Mouse (Mus musculus): ENCODE measurements around the gene Cox19. TPM values are rescaled to one million over a fixed set of nuclear protein-coding genes. Genes with fewer than 3 reads are reported as not detected.

The Cox19 gene
- polyA plus RNA-seq, 1 experiment, result 46.7 TPM

GRCm38 (mm10) chr5:139364911-139365571, 13.8 kb upstream of the Cox19 start:
- no peaks in the 10 kb centered on the region for H3K4me1 ChIP-seq (ENCODE audit: control insufficient read depth, insufficient read depth, low read length)
- TF ChIP-seq CTCF (IDR thresholded peaks at IDR 0.05; ENCODE audit: borderline replicate concordance, insufficient read depth, low read length) (no peak), POLR2A (IDR thresholded peaks at IDR 0.05; ENCODE audit: low read depth, low read length) (no peak)
- H3K27ac ChIP-seq (ENCODE audit: insufficient read depth, low read length), result no peak overlapping the region
- no peak overlapping the region for H3K4me3 ChIP-seq (ENCODE audit: insufficient read depth, low read length)

DNA sequence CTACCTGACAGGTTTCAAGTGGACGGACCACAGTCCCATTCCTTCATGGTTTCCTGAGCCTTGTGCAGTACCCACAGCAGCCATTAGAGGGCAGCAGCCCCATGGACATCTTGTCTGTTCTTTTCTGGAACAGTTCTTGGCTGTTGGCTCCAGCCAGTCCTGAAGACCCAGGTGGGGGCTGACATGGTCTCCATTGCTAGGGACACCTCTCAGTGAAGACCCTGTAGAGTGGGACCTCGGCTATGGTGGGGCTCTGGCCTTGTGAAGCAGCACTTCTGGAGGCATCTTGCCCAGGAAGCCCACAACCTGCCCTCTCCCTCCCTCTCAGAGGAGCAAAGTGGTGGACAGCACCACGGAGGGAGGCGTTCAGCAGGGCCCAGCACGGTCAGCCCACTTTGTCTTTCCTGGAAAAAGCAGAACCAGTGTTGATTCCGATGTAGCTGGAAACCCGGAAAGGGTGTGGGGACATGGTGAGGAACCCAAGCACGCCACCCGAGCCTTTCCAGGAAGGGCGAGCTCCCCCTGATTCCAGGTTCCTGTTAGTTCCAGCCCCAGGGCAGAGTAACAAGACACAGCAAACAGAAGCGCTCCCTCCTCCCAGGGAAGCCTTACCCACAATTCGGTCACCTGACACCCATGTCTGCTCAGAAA, 13.2 kb upstream of the Cox19 start:
- Histone ChIP-seq H3K4me3 (ENCODE audit: insufficient read depth, low read length) (no peak overlapping the region), H3K4me1 (ENCODE audit: control insufficient read depth, insufficient read depth, low read length) (no peaks in the 10 kb centered on the region), H3K27ac (ENCODE audit: insufficient read depth, low read length) (no peak overlapping the region)
- TF ChIP-seq POLR2A (IDR thresholded peaks at IDR 0.05; ENCODE audit: low read depth, low read length) (no peak), CTCF (IDR thresholded peaks at IDR 0.05; ENCODE audit: borderline replicate concordance, insufficient read depth, low read length) (peak; percentile 94)

DNA sequence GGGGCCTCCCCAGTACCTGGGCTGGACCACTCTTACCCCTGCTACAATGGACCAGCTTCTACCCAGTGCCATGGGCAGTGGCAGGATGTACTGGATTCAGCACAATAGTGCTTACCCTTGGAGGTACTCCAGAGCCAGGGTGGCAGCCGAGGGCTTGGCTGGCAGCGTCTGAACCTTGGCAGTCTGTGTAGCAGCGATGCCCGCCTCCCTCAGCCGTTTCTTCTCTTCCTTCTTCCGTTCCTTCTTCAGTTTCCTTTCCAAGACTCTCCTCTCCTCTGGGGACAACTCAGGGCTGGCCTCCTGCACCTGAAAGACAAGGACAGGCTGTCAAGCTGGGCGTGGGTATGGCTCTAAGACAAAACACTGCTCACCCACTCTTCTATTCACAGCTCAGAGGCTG, 12.6 kb upstream of the Cox19 start:
- no peak for TF ChIP-seq CTCF (IDR thresholded peaks at IDR 0.05; ENCODE audit: borderline replicate concordance, insufficient read depth, low read length)
- TF ChIP-seq POLR2A (IDR thresholded peaks at IDR 0.05; ENCODE audit: low read depth, low read length), result no peak
- no peak overlapping the region for H3K27ac ChIP-seq (ENCODE audit: insufficient read depth, low read length)
- no peak overlapping the region for H3K4me3 ChIP-seq (ENCODE audit: insufficient read depth, low read length)
- H3K4me1 ChIP-seq (ENCODE audit: control insufficient read depth, insufficient read depth, low read length), result no peaks in the 10 kb centered on the region

- H3K4me3 ChIP-seq (ENCODE audit: insufficient read depth, low read length), result no peak overlapping the region
- no peaks in the 10 kb centered on the region for H3K4me1 ChIP-seq (ENCODE audit: control insufficient read depth, insufficient read depth, low read length)
- H3K27ac ChIP-seq (ENCODE audit: insufficient read depth, low read length), result no peak overlapping the region
- TF ChIP-seq POLR2A (IDR thresholded peaks at IDR 0.05; ENCODE audit: low read depth, low read length) (no peak), CTCF (IDR thresholded peaks at IDR 0.05; ENCODE audit: borderline replicate concordance, insufficient read depth, low read length) (no peak)
These were observed 8.0 kb upstream of the Cox19 start for GRCm38 (mm10) chr5:139359244-139359643.

GRCm38 (mm10) chr5:139358653-139359052, 7.4 kb upstream of the Cox19 start:
- no peaks in the 10 kb centered on the region for H3K4me1 ChIP-seq (ENCODE audit: control insufficient read depth, insufficient read depth, low read length)
- H3K27ac ChIP-seq (ENCODE audit: insufficient read depth, low read length), result no peak overlapping the region
- TF ChIP-seq POLR2A (IDR thresholded peaks at IDR 0.05; ENCODE audit: low read depth, low read length) (no peak), CTCF (IDR thresholded peaks at IDR 0.05; ENCODE audit: borderline replicate concordance, insufficient read depth, low read length) (peak; percentile 73; the same call in 1 of the 2 replicates)
- no peak overlapping the region for H3K4me3 ChIP-seq (ENCODE audit: insufficient read depth, low read length)

GRCm38 (mm10) chr5:139355235-139355772, 4.1 kb upstream of the Cox19 start:
- peak; percentile 97 for TF ChIP-seq CTCF (IDR thresholded peaks at IDR 0.05; ENCODE audit: borderline replicate concordance, insufficient read depth, low read length)
- TF ChIP-seq POLR2A (IDR thresholded peaks at IDR 0.05; ENCODE audit: low read depth, low read length), result no peak
- H3K4me3 ChIP-seq (ENCODE audit: insufficient read depth, low read length), result no peak overlapping the region
- H3K4me1 ChIP-seq (ENCODE audit: control insufficient read depth, insufficient read depth, low read length), result no peaks in the 10 kb centered on the region
- H3K27ac ChIP-seq (ENCODE audit: insufficient read depth, low read length), result no peak overlapping the region

- Histone ChIP-seq H3K4me3 (ENCODE audit: insufficient read depth, low read length) (no peak overlapping the region), H3K27ac (ENCODE audit: insufficient read depth, low read length) (no peak overlapping the region), H3K4me1 (ENCODE audit: control insufficient read depth, insufficient read depth, low read length) (no peaks in the 10 kb centered on the region)
- TF ChIP-seq CTCF (IDR thresholded peaks at IDR 0.05; ENCODE audit: borderline replicate concordance, insufficient read depth, low read length), result no peak
- no peak for TF ChIP-seq POLR2A (IDR thresholded peaks at IDR 0.05; ENCODE audit: low read depth, low read length)
These were observed 2.7 kb upstream of the Cox19 start for GRCm38 (mm10) chr5:139353946-139354345.

DNA sequence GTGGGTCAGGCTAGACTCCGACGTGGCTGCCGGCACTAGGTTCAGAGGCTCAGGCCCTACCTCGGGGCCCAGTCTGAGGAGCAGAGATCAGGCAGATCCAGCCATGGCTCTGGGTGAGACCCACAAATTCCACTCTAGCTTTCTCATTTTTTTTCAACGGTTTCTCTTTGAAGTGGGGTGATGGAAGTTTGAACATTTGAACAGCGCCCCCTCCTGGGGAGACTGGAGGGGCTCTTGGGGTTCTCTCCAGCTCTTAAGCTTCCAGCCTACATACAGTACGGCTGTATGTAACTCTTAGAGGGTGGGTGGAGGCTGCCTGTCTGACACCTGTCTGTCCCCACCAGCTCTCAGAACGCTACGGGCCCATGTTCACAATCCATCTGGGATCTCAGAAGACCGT, 2.3 kb upstream of the Cox19 start:
- Histone ChIP-seq H3K27ac (ENCODE audit: insufficient read depth, low read length) (no peak overlapping the region), H3K4me1 (ENCODE audit: control insufficient read depth, insufficient read depth, low read length) (no peaks in the 10 kb centered on the region), H3K4me3 (ENCODE audit: insufficient read depth, low read length) (no peak overlapping the region)
- no peak for TF ChIP-seq POLR2A (IDR thresholded peaks at IDR 0.05; ENCODE audit: low read depth, low read length)
- TF ChIP-seq CTCF (IDR thresholded peaks at IDR 0.05; ENCODE audit: borderline replicate concordance, insufficient read depth, low read length), result no peak

DNA sequence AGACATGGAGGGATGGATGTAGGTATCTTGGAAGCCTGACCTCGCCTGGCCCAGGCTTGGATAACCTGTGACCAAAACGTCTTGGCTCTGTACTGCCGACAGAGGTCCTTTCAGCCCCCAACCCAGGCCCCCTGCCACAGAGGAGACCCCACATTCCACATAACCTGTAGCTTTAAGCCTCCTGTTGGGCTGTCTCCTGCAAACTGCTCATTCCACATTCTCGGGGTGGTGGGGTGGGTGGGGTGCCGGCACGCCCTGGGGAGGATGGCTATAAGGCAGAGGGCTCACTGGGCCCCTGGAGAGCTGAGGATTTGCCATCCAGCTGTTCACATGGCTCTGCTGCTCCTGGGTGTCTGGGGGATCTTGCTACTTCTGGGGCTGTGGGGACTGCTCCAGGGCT, 1.1 kb upstream of the Cox19 start, which contains the start of gene Cyp2w1:
Cyp2w1 (plus strand) TSS at position 301 of the 400 bp plus-strand sequence.
- no peak for TF ChIP-seq CTCF (IDR thresholded peaks at IDR 0.05; ENCODE audit: borderline replicate concordance, insufficient read depth, low read length)
- Histone ChIP-seq H3K4me1 (ENCODE audit: control insufficient read depth, insufficient read depth, low read length) (no peaks in the 10 kb centered on the region), H3K27ac (ENCODE audit: insufficient read depth, low read length) (no peak within 1 kb of the TSS), H3K4me3 (ENCODE audit: insufficient read depth, low read length) (no peak within 1 kb of the TSS)

- H3K4me1 ChIP-seq (ENCODE audit: control insufficient read depth, insufficient read depth, low read length), result no peaks in the 10 kb centered on the region
- TF ChIP-seq CTCF (IDR thresholded peaks at IDR 0.05; ENCODE audit: borderline replicate concordance, insufficient read depth, low read length) (no peak), POLR2A (IDR thresholded peaks at IDR 0.05; ENCODE audit: low read depth, low read length) (no peak)
- H3K27ac ChIP-seq (ENCODE audit: insufficient read depth, low read length), result no peak overlapping the region
- no peak overlapping the region for H3K4me3 ChIP-seq (ENCODE audit: insufficient read depth, low read length)
These were observed 410 bp upstream of the Cox19 start for GRCm38 (mm10) chr5:139351628-139352027.
